Mouse (Mus musculus) liver, adult 2 months (tissue): ENCODE data around the gene Gm47985. TPM values are rescaled to one million over a fixed set of nuclear protein-coding genes. Genes with fewer than 3 reads are reported as not detected.
"Not testable (repeated sequence)": the region's sequence is repeated elsewhere in the genome, so short reads cannot be mapped to it uniquely, and the experiment has no call there.

Experiments
- DNase-seq: peaks from one replicate; pipeline ENCODE4 v3.0.0-alpha.2; 2011; ENCODE audit warnings: low read depth, low spot score; ENCODE audit errors: extremely low read depth
- H3K27ac ChIP-seq: fragments of 200-500 bp; replicated peaks from 2 replicates; pipeline ENCODE4 v1.5.1; 2012; ENCODE audit warnings: low read depth, mild to moderate bottlenecking, control low read depth, inconsistent platforms, low read length; ENCODE audit not compliant: insufficient read depth
- H3K27me3 ChIP-seq: fragments of 200-500 bp; 2 replicates; pipeline ENCODE4 v1.6.1; 2012; ENCODE audit warnings: mild to moderate bottlenecking, moderate library complexity, low read length, inconsistent platforms; ENCODE audit not compliant: control insufficient read depth, insufficient read depth
- H3K36me3 ChIP-seq: fragments of 200-500 bp; 2 replicates; pipeline ENCODE4 v1.6.1; 2012; ENCODE audit warnings: low read length, inconsistent platforms; ENCODE audit not compliant: control insufficient read depth, insufficient read depth
- H3K4me1 ChIP-seq: fragments of 200-500 bp; 2 replicates; pipeline ENCODE4 v1.6.1; 2011; ENCODE audit warnings: low read length; ENCODE audit not compliant: control insufficient read depth, insufficient read depth
- H3K4me3 ChIP-seq: fragments of 200-500 bp; 2 replicates; pipeline ENCODE4 v1.5.1; 2011; ENCODE audit warnings: low read depth, mild to moderate bottlenecking, control low read depth, low read length, moderate library complexity; ENCODE audit not compliant: insufficient read depth
- H3K79me2 ChIP-seq: fragments of 200-500 bp; 2 replicates; pipeline ENCODE4 v1.6.1; 2012; ENCODE audit warnings: inconsistent platforms, mild to moderate bottlenecking, low read length, moderate library complexity; ENCODE audit not compliant: control insufficient read depth, insufficient read depth
- H3K9ac ChIP-seq: fragments of 200-500 bp; 2 replicates; pipeline ENCODE4 v1.6.1; 2012; ENCODE audit warnings: low read depth, mild to moderate bottlenecking, control low read depth, inconsistent platforms, low read length
- CTCF ChIP-seq: fragments of 200-500 bp; IDR thresholded peaks from 2 replicates; pipeline ENCODE4 v1.5.1; 2011; ENCODE audit warnings: low read depth, low read length, control low read depth
- POLR2A ChIP-seq: fragments of 200-500 bp; IDR thresholded peaks from 2 replicates; pipeline ENCODE4 v1.6.1; 2011; ENCODE audit warnings: low read length, control low read depth; ENCODE audit not compliant: insufficient read depth; ENCODE audit errors: extremely low read depth
- WGBS: fragments of 180-500 bp; shearing (Covaris S2); methylation state at CpG from one replicate; pipeline ENCODE4 v1.1.7; 2018; 5-methylcytosine and 5-hydroxymethylcytosine counted together
- polyA plus RNA-seq: library from polyadenylated mRNA; depleted of rRNA; stranded (reverse); fragments of >200 nt; gene quantifications from 2 replicates; pipeline ENCODE4 v1.2.3, GENCODE M21; 2012
- total RNA-seq: library from RNA; depleted of rRNA; stranded (reverse); fragments of >200 nt; gene quantifications from 2 replicates; pipeline ENCODE4 v1.2.3, GENCODE M21; 2014

The Gm47985 gene
- total and polyA plus RNA-seq, 2 experiments = not detected

DNA sequence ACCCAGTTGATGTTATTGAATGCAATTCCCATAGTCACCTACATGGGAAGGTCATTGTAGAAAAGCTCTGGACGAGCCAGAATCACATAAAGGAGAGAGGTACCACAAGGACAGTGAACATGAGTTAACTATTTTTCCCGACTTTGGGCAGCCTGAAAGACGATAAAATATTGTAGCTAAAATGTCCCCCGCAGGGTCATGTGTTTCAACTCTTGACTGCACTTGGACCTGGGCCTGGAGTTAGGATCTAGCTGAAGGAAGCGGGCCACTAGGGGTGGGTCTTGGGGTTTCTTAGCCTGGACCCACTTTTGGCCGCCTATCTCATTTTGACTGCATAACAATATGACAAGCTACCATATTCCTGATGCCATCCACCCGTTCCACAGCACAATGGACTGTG is 32.1 kb upstream of the Gm47985 start:
- 96% methylated on average over 7 of the region's 7 CpGs for WGBS
- H3K27me3 ChIP-seq = no peaks in the 10 kb centered on the region
- no peak for TF ChIP-seq CTCF
- TF ChIP-seq POLR2A = no peak
- H3K4me3 ChIP-seq = no peak overlapping the region
- H3K79me2 ChIP-seq = no peaks in the 10 kb centered on the region
- H3K9ac ChIP-seq = no peak overlapping the region
- peak overlapping the region; percentile 59; the same call in 1 of the 2 replicates for H3K27ac ChIP-seq
- no peak for DNase-seq
- H3K36me3 ChIP-seq = no peaks in the 10 kb centered on the region
- peaks cover 16% of the 10 kb centered on the region for H3K4me1 ChIP-seq

DNA sequence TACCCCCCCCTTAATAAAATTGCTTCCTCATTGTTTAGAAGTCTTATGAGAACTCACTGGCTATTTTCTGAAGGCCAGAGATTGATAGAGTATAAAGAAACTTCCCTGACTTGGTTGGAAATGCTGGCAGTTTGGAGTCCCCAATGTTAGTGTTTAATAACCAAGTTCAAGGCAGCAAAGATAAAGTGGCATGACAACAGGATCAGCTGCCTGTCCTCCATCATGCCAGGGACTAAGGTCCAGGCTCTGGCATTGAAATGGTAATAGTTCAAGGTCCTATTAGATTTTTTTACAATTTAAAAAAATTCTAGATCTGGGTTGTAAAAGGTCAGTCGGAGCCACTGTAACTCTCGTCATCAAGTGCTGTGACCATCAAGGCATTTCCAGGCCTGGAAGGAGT is 31.2 kb upstream of the Gm47985 start:
- WGBS = 17% methylated on average over 2 of the region's 2 CpGs
- DNase-seq = peak; percentile 95

GRCm38 (mm10) chr1:151153056-151153652 is 29.2 kb upstream of the Gm47985 start:
- Histone ChIP-seq H3K9ac (peak overlapping the region; percentile 45), H3K79me2 (no peaks in the 10 kb centered on the region; the same call in 1 of the 2 replicates), H3K27ac (peak overlapping the region; percentile 90), H3K4me3 (no peak overlapping the region), H3K4me1 (peaks cover 20% of the 10 kb centered on the region), H3K36me3 (no peaks in the 10 kb centered on the region), H3K27me3 (no peaks in the 10 kb centered on the region)
- 16% methylated on average over 6 of the region's 6 CpGs for WGBS
- DNase-seq = peak; percentile 97
- no peak for TF ChIP-seq POLR2A
- no peak for TF ChIP-seq CTCF

More for the DNA sequence above, 31.2 kb upstream of the Gm47985 start:
- TF ChIP-seq POLR2A (no peak), CTCF (no peak)
- H3K4me3 ChIP-seq = no peak overlapping the region
- peak overlapping the region; percentile 69 for H3K27ac ChIP-seq
- H3K27me3 ChIP-seq = no peaks in the 10 kb centered on the region
- no peaks in the 10 kb centered on the region for H3K79me2 ChIP-seq
- peaks cover 17% of the 10 kb centered on the region for H3K4me1 ChIP-seq
- H3K9ac ChIP-seq = no peak overlapping the region
- no peaks in the 10 kb centered on the region for H3K36me3 ChIP-seq

- H3K27ac ChIP-seq, H3K4me3 ChIP-seq, H3K36me3 ChIP-seq, H3K9ac ChIP-seq, H3K27me3 ChIP-seq, DNase-seq, H3K79me2 ChIP-seq: not testable (repeated sequence)
- WGBS = 97% methylated on average over 9 of the region's 9 CpGs
- H3K4me1 ChIP-seq = peaks cover 23% of the 10 kb centered on the region
Measured at GRCm38 (mm10) chr1:151154131-151154530, 28.2 kb upstream of the Gm47985 start.

- H3K79me2 ChIP-seq = no peaks in the 10 kb centered on the region; the same call in 1 of the 2 replicates
- no peak for DNase-seq
- WGBS = 96% methylated on average over 3 of the region's 3 CpGs
- peaks cover 19% of the 10 kb centered on the region for H3K4me1 ChIP-seq
- H3K36me3 ChIP-seq = no peaks in the 10 kb centered on the region
- no peaks in the 10 kb centered on the region for H3K27me3 ChIP-seq
- TF ChIP-seq POLR2A = no peak
- TF ChIP-seq CTCF = no peak
- no peak overlapping the region for H3K9ac ChIP-seq
- H3K4me3 ChIP-seq = no peak overlapping the region
- no peak overlapping the region for H3K27ac ChIP-seq
Measured at GRCm38 (mm10) chr1:151156129-151156528, 26.2 kb upstream of the Gm47985 start.

DNA sequence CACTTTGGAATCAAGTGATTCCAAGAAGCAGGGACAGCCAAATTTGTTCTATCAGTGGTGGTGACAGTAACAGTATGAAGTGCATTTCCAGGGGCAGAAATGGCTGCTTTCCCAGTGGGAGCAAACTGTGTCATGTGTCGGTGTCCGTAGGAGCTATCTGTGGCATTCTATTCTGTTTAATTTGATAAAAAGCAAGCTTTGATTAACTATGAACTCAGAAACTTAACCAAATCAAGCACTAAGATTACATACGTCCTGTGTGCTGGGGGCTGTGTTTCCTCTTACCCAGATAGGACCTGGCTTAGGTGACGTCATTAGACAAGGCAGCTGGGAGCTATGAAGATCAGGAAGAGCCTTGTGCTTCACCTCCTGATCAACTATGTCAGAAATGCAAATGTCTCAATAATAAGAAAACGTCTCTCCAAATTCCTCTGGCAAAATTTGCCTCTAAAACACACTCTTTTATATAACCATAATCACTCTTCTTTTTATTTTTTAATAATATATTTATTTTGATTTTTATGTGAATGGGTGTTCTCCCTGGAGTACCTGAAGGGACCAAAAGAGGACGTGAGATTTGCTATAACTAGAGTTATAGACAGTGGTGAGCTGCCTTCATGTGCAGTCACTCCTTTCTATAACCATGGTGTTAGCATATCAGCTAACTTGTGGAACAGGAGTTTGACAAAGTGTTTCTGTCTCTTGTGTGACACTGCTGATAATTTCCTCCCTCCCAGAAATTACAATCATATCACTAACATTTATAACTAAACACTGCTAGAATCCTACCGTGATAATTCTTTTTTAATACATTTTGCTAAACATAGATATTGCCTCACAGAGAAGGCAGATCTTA is 25.3 kb upstream of the Gm47985 start:
- TF ChIP-seq POLR2A (no peak), CTCF (no peak)
- Histone ChIP-seq H3K4me1 (peaks cover 17% of the 10 kb centered on the region), H3K9ac (no peak overlapping the region), H3K4me3 (no peak overlapping the region), H3K79me2 (no peaks in the 10 kb centered on the region; the same call in 1 of the 2 replicates), H3K27me3 (no peaks in the 10 kb centered on the region), H3K27ac (no peak overlapping the region), H3K36me3 (no peaks in the 10 kb centered on the region)
- 73% methylated on average over 7 of the region's 7 CpGs for WGBS
- DNase-seq = no peak
